Comparison of ENCODE assay signal across 20 mouse cellular contexts in the genomic region with DNA sequence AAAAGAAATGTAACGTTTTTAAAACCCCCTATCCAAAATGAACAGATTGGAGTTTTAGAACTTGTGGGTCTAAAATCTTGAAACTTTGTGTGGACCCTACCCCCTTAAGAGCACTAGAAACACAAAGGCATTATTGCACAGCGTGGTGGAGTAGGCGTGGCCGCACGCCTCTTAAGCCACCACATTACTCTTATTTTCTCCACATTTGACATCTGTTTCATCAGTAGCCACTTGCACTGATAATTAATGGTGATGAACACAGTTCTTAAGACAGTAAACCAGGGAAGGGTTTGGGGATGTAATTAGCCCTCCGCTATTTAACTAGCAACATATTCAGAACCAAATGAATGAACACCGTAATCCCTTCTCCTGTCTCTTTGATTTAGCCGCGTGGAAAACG. TPM values are rescaled to one million over a fixed set of nuclear protein-coding genes. Genes with fewer than 3 reads are reported as not detected.
"Had no signal": no experiment of that assay in that cellular context is flagged by ENCODE, and none has a peak within 500 bp of the region (broad histone marks: within the 10 kb centered on the region; RNA-seq: fewer than 3 reads in every experiment).

No protein-coding gene starts in this region.

- H3K27ac ChIP-seq: limb, embryonic 12.5 days; limb, embryonic 15.5 days; liver, embryonic 14.5 days; midbrain, embryonic 10.5 days; midbrain, embryonic 15.5 days; neural tube, embryonic 12.5 days; neural tube, embryonic 15.5 days had no signal

- ATAC-seq: liver, postnatal 0 days; lung, postnatal 0 days; midbrain, embryonic 15.5 days had no signal

- H3K4me2 ChIP-seq: limb, embryonic 12.5 days; limb, embryonic 15.5 days; liver, embryonic 11.5 days; lung, embryonic 14.5 days; midbrain, embryonic 15.5 days; neural tube, embryonic 12.5 days; neural tube, embryonic 15.5 days had no signal

- H3K27me3 ChIP-seq: limb, embryonic 15.5 days; neural tube, embryonic 12.5 days; neural tube, embryonic 15.5 days had no signal

- H3K4me3 ChIP-seq: limb, embryonic 12.5 days; limb, embryonic 15.5 days; megakaryocyte, embryonic 14.5 days; midbrain, embryonic 10.5 days; midbrain, embryonic 15.5 days; neural tube, embryonic 12.5 days; neural tube, embryonic 15.5 days had no signal

- H3K36me3 ChIP-seq: limb, embryonic 12.5 days; limb, embryonic 15.5 days; midbrain, embryonic 10.5 days; midbrain, embryonic 15.5 days; neural tube, embryonic 12.5 days; neural tube, embryonic 15.5 days had no signal

- H3K9me3 ChIP-seq: limb, embryonic 12.5 days; limb, embryonic 15.5 days; midbrain, embryonic 10.5 days; midbrain, embryonic 15.5 days; neural tube, embryonic 12.5 days; neural tube, embryonic 15.5 days had no signal

- DNase-seq: kidney, adult 9 months; kidney, postnatal 14 days; kidney, postnatal 4 days; left cerebral cortex, postnatal 4 days; liver, postnatal 0 days; lung, embryonic 14.5 days; lung, postnatal 36 days; thymus, adult 18-20 months; thymus, postnatal 4 days had no signal

- H3K4me1 ChIP-seq: limb, embryonic 15.5 days; midbrain, embryonic 15.5 days; neural tube, embryonic 15.5 days had no signal

- H3K9ac ChIP-seq: limb, embryonic 12.5 days; limb, embryonic 15.5 days; liver, embryonic 14.5 days; liver, postnatal 0 days; lung, embryonic 14.5 days; midbrain, embryonic 15.5 days; neural tube, embryonic 12.5 days; neural tube, embryonic 15.5 days had no signal

RNA-seq across cellular contexts. Expression of a gene that starts 21.3 kb away (rescaled TPM):
- polyA plus RNA-seq: liver, embryonic 11.5 days; liver, embryonic 14.5 days; liver, postnatal 0 days; lung, embryonic 14.5 days; small intestine, adult 2 months had no signal
